Mouse (Mus musculus): Measurements from ENCODE around the gene Mtfp1. TPM values are rescaled to one million over a fixed set of nuclear protein-coding genes. Genes with fewer than 3 reads are reported as not detected.
A peak's percentile ranks its signal among the peaks of the same experiment; 100 is the strongest.

Gene Mtfp1
- polyA plus RNA-seq, 1 experiment from 2014 or later: 21.1 TPM

GRCm38 (mm10) chr11:4094378-4095170 lies 671 bp downstream of the Mtfp1 start:
- H3K27ac ChIP-seq (ENCODE audit: low read depth, low read length): peak overlapping the region; percentile 86
- H3K9ac ChIP-seq (ENCODE audit: low read depth, low read length): peak overlapping the region; percentile 44
- H3K4me3 ChIP-seq (ENCODE audit: low read depth, low read length): peak overlapping the region; percentile 48
- H3K4me2 ChIP-seq (replicated peaks; ENCODE audit: low read depth): peak overlapping the region; percentile 82
- H3K27me3 ChIP-seq (replicated peaks; ENCODE audit: control insufficient read depth, insufficient read depth, low read length): no peaks in the 10 kb centered on the region
- peak; percentile 91 for TF ChIP-seq CTCF (IDR thresholded peaks at IDR 0.05; ENCODE audit: low read depth)
- ATAC-seq: peak; percentile 34
- peaks cover 13% of the 10 kb centered on the region; the same call in 1 of the 2 replicates for H3K4me1 ChIP-seq (replicated peaks; ENCODE audit: control insufficient read depth, insufficient read depth, low read length)
- peaks cover 18% of the 10 kb centered on the region for H3K36me3 ChIP-seq (ENCODE audit: control insufficient read depth, insufficient read depth)
- WGBS: 6% methylated on average over 24 of the region's 24 CpGs
- H3K9me3 ChIP-seq (ENCODE audit: control insufficient read depth): 0 out of 2 replicates have a peak, but pooled peaks cover 6% of the 10 kb centered on the region

GRCm38 (mm10) chr11:4093459-4094377 lies 1.5 kb downstream of the Mtfp1 start:
- WGBS: 48% methylated on average over 18 of the region's 18 CpGs
- Histone ChIP-seq H3K27me3 (replicated peaks; ENCODE audit: control insufficient read depth, insufficient read depth, low read length) (no peaks in the 10 kb centered on the region), H3K4me1 (replicated peaks; ENCODE audit: control insufficient read depth, insufficient read depth, low read length) (peaks cover 13% of the 10 kb centered on the region; the same call in 1 of the 2 replicates), H3K9me3 (ENCODE audit: control insufficient read depth) (0 out of 2 replicates have a peak, but pooled peaks cover 6% of the 10 kb centered on the region), H3K36me3 (ENCODE audit: control insufficient read depth, insufficient read depth) (peaks cover 18% of the 10 kb centered on the region), H3K9ac (ENCODE audit: low read depth, low read length) (0 out of 2 replicates have a peak overlapping the region, but pooled peaks have one; percentile 31), H3K4me2 (replicated peaks; ENCODE audit: low read depth) (peak overlapping the region; percentile 82), H3K27ac (ENCODE audit: low read depth, low read length) (peak overlapping the region; percentile 86), H3K4me3 (ENCODE audit: low read depth, low read length) (peak overlapping the region; percentile 48)
- no peak for TF ChIP-seq CTCF (IDR thresholded peaks at IDR 0.05; ENCODE audit: low read depth)
- peak; percentile 24 for ATAC-seq

- no peak overlapping the region for H3K27ac ChIP-seq (ENCODE audit: low read depth, low read length)
- no peaks in the 10 kb centered on the region for H3K4me1 ChIP-seq (replicated peaks; ENCODE audit: control insufficient read depth, insufficient read depth, low read length)
- 0 out of 2 replicates have a peak, but pooled peaks cover 6% of the 10 kb centered on the region for H3K9me3 ChIP-seq (ENCODE audit: control insufficient read depth)
- H3K9ac ChIP-seq (ENCODE audit: low read depth, low read length): no peak overlapping the region
- 61% methylated on average over 2 of the region's 2 CpGs for WGBS
- H3K4me2 ChIP-seq (replicated peaks; ENCODE audit: low read depth): no peak overlapping the region
- H3K4me3 ChIP-seq (ENCODE audit: low read depth, low read length): no peak overlapping the region
- no peaks in the 10 kb centered on the region for H3K27me3 ChIP-seq (replicated peaks; ENCODE audit: control insufficient read depth, insufficient read depth, low read length)
- no peak for TF ChIP-seq CTCF (IDR thresholded peaks at IDR 0.05; ENCODE audit: low read depth)
- H3K36me3 ChIP-seq (ENCODE audit: control insufficient read depth, insufficient read depth): peaks cover 16% of the 10 kb centered on the region
- ATAC-seq: no peak
These were observed 8.0 kb downstream of the Mtfp1 start for GRCm38 (mm10) chr11:4087267-4087666.

- H3K4me2 ChIP-seq (replicated peaks; ENCODE audit: low read depth): no peak overlapping the region
These were observed 9.0 kb downstream of the Mtfp1 start for GRCm38 (mm10) chr11:4086246-4086645.

GRCm38 (mm10) chr11:4083316-4084078 lies 11.7 kb downstream of the Mtfp1 start:
- H3K9ac ChIP-seq (ENCODE audit: low read depth, low read length): no peak overlapping the region
- H3K27me3 ChIP-seq (replicated peaks; ENCODE audit: control insufficient read depth, insufficient read depth, low read length): no peaks in the 10 kb centered on the region
- no peak overlapping the region for H3K4me3 ChIP-seq (ENCODE audit: low read depth, low read length)
- WGBS: 33% methylated on average over 5 of the region's 5 CpGs
- H3K9me3 ChIP-seq (ENCODE audit: control insufficient read depth): no peaks in the 10 kb centered on the region
- no peaks in the 10 kb centered on the region for H3K36me3 ChIP-seq (ENCODE audit: control insufficient read depth, insufficient read depth)
- TF ChIP-seq CTCF (IDR thresholded peaks at IDR 0.05; ENCODE audit: low read depth): peak; percentile 92
- no peak overlapping the region for H3K4me2 ChIP-seq (replicated peaks; ENCODE audit: low read depth)
- ATAC-seq: no peak; the same call in 1 of the 2 replicates
- no peaks in the 10 kb centered on the region for H3K4me1 ChIP-seq (replicated peaks; ENCODE audit: control insufficient read depth, insufficient read depth, low read length)
- H3K27ac ChIP-seq (ENCODE audit: low read depth, low read length): no peak overlapping the region

More at GRCm38 (mm10) chr11:4086246-4086645, 9.0 kb downstream of the Mtfp1 start:
- no peak for ATAC-seq
- Histone ChIP-seq H3K27me3 (replicated peaks; ENCODE audit: control insufficient read depth, insufficient read depth, low read length) (no peaks in the 10 kb centered on the region), H3K9ac (ENCODE audit: low read depth, low read length) (no peak overlapping the region), H3K9me3 (ENCODE audit: control insufficient read depth) (0 out of 2 replicates have a peak, but pooled peaks cover 5% of the 10 kb centered on the region), H3K27ac (ENCODE audit: low read depth, low read length) (no peak overlapping the region), H3K36me3 (ENCODE audit: control insufficient read depth, insufficient read depth) (peaks cover 6% of the 10 kb centered on the region), H3K4me3 (ENCODE audit: low read depth, low read length) (no peak overlapping the region), H3K4me1 (replicated peaks; ENCODE audit: control insufficient read depth, insufficient read depth, low read length) (no peaks in the 10 kb centered on the region)
- TF ChIP-seq CTCF (IDR thresholded peaks at IDR 0.05; ENCODE audit: low read depth): no peak
- 70% methylated on average over 1 of the region's 1 CpGs for whole genome bisulfite sequencing

All from intestine, postnatal 0 days (tissue).